Mouse (Mus musculus) frontal cortex, postnatal 10 days (tissue): ENCODE measurements around the gene Ndc1.
"Not testable (repeated sequence)": the region's sequence is repeated elsewhere in the genome, so short reads cannot be mapped to it uniquely, and the experiment has no call there.

Experiments
- DNase-seq, 2 experiments: peaks; one replicate each; pipeline ENCODE4 v3.0.0; 2022; ENCODE audit warnings: low spot score in 2 of 2, mixed read lengths in 1 of 2

Gene Ndc1

GRCm38 (mm10) chr4:107367567-107368314 is at the start of gene Ndc1:
Ndc1 (plus strand) TSS chr4:107367784.
- peak; percentile 74 to 84 for DNase-seq

DNA sequence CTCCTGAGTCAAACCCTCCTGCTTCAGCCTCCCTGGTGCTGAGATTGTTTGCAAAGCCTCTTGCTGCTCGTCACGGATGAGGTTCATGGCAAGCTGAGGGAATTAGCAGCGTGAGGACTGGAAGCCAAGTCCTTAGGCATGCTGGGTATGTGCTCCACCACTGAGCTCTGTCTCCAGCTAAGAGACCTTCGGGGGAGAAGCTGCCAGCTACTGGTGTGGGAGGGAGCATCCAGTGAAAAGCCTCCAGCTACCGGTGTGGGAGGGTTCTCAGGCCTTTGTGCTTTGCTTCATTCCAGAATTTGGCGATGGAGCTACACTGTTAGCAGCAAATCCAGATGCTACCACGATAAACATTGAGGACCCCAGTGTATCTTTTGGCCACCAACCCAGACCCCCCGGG is 48.9 kb upstream of the Ndc1 start:
- DNase-seq = no peak

- no peak for DNase-seq
Measured at GRCm38 (mm10) chr4:107321041-107321440, 46.5 kb upstream of the Ndc1 start.

DNA sequence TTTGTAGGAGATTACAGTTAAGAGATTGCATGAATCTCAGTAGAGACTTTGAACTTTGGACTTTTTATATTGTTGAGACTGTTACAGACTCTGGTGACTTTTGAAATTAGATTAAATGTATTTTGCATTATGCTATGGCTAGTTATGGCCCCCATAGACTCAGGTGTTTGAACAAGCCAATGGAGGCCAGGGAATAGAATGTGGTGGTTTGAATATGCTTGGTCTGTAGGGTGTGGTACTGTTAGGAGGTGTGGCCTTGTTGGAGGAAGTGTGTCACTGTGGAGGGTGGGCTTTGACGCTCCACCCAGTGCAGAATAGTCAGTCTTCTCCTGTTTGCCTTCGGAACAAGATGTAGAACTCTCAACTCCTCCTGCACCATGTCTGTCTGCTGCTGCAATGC is 44.5 kb upstream of the Ndc1 start:
- no peak for DNase-seq

GRCm38 (mm10) chr4:107328530-107328929 is 39.1 kb upstream of the Ndc1 start:
- DNase-seq = no peak

DNA sequence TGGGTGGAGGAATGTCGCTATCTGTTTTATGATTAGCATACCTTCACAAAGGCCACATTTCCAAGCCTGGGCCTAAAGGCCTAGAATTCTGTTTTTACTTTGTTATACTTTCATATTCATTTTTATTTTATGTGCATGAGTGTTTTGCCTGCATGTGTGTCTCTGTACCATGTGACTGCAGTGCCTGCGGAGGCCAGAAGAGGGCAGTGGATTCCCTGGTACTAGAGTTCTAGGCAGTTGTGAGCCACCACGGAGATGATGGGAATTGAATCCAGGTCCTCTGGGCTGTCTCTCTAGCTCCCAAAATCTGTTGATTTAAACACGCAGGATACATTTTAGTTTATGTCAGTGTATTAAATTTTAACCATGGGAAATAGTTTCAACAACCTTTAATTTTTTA is 34.1 kb upstream of the Ndc1 start:
- DNase-seq = no peak

DNA sequence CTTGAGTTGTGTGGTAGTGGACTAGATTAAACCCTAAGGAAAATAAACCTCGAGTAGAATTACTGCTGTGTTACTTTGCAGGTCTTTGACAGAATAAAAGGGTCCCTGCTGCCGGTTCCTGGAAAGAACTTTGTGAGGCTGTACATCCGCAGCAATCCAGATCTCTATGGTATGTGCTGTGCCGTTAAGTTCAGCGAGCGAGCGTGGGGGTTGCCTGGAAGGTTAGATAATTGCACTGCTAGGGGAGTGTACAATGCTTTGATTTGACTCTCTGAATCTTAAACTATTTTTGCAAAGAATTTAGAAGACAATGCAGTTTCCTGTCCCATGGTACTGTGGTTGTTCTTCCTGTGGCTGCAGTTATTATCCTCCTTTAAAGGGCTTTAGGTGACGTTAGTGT is 31.2 kb upstream of the Ndc1 start:
- no peak for DNase-seq

- DNase-seq = no peak
Measured at GRCm38 (mm10) chr4:107337455-107337854, 30.1 kb upstream of the Ndc1 start.

DNA sequence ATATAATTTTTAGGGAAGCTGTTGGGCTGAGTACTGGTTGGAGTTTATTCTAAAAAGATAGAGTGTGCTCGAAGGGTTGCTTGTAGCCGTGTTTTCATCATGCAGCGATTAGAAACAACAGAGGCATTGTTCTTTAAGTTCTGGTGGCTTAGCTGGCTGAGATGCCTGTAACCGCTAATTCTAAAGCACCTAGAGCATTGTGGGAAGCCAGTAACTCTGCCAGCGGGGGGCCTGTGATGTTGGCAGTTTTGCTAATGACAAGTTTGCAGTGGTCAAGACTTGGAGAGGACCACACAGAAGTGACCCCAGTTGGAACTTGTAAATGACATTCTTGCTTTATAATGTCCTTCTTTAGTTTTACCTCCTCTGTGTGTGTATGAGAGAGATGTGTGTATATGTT is 26.2 kb upstream of the Ndc1 start:
- no peak for DNase-seq

GRCm38 (mm10) chr4:107344612-107345011 is 23.0 kb upstream of the Ndc1 start:
- DNase-seq = no peak

- no peak for DNase-seq
Measured at GRCm38 (mm10) chr4:107347221-107347620, 20.4 kb upstream of the Ndc1 start.

DNA sequence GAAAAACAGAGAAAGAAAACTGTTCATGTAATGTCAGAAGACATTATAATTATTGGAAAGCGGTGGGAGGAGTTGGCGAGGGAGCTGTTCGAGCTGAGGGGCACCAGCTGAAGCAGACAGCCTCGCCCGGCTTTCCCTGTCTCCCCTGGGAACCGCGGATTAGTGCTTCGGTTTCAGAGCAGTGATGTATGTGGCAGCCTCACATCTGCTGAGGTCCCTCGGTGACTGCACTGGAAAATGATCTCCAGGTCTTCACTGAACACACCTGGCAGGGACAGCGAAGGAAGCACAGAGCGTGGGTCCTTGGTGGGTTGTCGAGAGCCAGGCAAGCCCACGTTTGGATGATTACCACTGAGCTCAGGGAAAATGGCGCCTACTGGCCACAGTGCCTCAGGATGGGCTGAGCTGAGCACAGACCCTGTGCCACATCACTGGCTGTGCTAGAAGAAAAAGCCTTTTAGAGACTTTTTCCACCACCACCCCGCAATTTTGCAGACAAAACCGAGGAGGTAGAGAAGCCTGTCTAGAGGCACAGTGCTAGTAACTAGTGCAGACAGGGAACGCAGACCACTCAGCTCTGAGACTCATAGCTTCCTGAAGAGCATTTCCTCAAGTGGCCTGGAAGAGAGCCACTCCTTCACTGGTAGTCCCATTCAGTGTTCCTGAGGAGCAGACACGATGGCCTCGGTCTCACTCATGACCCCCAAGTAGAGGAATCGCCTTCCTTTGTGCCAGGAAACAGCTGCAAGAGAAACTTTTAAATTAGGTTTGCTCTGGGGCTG is 18.9 kb upstream of the Ndc1 start:
- DNase-seq = no peak

- peak; percentile 25 to 39 for DNase-seq
Measured at GRCm38 (mm10) chr4:107349311-107350008, 18.1 kb upstream of the Ndc1 start.

DNA sequence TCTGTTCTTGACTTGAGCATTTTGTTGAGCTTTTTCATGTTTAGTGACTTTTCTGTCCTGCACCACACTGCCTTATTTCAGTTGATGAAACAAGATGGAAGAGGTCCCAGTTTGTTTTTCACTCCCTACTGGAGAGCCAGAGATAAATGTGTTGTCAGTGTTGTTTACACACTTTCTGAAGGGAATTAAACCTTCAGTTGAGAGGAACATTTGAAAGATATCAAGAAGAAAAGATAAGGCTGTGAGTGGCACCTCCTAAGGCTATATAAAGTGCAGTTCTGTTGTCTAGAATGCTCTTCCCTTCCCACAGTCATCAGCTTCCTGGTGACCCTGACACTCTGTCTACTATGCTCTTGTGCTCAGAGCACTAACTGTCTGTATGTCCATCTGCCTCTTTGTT is 16.2 kb upstream of the Ndc1 start:
- DNase-seq = no peak

GRCm38 (mm10) chr4:107353612-107354011 is 14.0 kb upstream of the Ndc1 start:
- DNase-seq = no peak

DNA sequence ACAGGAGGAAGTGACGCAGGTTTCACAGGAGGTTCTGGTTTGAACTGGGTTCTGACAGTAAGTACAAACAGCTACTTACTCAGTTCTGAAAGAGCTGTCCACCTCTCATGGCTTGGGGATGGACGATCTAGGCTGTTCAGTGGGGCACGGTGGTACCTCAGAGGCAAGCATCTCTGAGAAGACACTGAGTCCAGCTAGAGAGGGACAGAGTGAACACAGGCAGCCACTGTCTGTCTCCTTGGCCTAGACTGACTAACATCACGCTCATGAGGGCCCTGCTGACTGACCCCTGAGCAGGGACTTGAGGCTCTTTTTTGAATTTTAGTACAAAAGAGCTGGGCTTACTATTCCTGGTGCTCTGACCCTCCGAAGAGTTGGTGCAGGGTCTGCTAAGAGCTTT is 13.5 kb upstream of the Ndc1 start:
- DNase-seq = no peak

- no peak for DNase-seq
Measured at GRCm38 (mm10) chr4:107354543-107354942, 13.0 kb upstream of the Ndc1 start.

- DNase-seq = not testable (repeated sequence)
Measured at GRCm38 (mm10) chr4:107357172-107357571, 10.4 kb upstream of the Ndc1 start.

DNA sequence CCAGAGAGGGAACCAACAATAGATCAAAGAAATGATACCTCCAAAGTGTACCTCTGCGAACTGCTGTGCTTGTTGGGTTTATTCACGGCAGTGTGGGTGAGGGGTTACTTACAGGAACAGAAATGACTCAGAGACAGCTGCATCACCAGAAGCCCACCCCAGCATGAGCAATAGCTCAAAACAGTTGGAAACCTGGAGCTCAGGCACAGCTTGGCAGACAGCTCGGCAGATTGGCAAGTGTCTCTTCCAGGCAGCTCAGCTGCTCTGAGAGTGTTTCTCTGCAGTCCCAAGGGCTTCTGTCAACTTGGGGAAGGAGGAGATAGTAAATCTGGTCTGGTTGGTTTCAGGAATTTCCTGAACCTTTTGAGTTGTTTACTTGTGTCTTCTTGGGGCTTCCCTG is 9.1 kb upstream of the Ndc1 start:
- DNase-seq = no peak

DNA sequence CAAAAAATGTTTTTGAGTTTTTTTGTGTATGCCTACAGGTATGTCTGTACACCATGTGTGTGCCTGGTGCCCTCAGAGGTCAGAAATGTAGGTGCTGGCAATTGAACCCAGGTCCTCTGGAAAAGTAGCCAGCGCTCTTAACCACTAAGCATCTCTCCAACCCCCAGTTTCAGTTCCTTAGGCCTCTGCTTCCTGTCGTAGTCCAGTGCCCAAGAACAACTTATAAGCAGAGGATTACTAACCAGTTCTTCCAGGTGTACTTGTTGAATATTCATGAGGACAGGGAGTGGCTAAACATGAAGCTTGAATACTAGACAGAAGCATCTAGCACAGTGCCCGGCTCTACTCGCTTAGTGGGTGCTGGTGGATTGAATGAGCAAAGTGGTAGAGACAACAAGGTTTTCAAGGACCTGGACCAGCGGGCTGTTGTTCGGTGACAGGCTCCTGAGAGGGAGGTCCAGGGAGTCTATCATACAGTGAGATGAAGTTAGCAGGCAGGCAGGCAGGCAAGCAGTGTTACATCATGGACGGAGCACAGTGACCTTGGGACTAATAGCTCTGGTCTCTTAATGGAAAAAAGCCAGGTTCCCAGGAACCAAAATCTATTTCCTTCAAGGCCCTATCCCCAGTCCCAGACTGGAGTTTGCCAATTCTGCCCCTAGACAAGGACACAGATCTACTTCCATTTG is 7.0 kb upstream of the Ndc1 start:
- no peak for DNase-seq

DNA sequence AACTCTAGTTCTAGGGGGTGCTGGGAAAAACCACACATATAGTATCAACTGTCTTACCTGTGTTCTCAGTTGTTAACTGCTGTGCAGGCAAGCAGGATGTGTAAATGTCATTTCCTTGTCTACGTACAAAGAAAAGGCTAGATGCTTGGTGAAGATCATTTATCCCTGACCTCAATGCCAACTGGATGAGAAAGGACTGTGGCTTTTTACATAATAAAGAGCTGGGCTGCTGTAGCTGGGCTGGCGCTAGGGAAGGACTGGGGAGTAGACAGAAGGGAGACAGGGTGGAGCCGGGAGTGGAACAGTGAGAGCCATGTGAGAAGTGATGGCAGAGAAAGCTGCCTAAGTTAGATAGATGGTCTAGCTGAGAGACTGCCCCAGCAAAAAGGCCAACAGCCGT is 4.8 kb upstream of the Ndc1 start:
- no peak for DNase-seq

GRCm38 (mm10) chr4:107363573-107363972 is 4.0 kb upstream of the Ndc1 start:
- DNase-seq = no peak
